8 mouse cellular contexts compared by ENCODE assay signal in the genomic region with DNA sequence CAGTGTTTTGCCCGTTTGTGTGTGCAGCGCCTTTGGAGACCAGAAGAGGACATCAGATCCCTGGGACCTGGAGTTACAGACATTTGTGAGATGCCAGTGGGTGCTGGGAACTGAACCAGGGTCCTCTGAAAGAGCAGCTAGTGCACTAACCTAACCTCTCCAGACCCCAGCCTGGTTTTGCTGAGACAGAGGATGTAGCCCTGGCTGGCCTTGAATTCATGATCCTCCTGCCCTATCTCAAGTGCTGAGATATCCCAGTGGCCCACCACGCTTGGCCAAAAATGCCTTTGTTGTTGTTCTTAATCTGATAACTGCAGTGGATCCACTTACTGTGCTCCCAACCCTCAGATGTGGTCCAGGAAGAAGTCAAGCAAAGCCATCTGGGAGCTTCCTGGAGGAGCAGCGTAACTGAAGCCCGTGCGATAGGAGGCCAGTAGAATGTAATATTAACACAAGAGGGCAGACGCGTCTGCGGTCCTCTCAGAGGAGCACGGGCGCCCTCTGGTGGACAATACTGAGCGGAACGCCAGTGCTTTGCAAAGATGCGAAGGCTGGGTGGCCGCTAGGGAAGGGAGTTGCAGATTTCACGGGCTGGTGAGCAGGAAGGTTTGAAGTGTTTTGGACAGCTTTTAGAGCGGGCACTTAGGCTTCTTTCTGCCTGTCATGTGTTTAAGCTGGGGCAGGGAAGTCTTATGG.
DNase-seq lines count a peak whose midpoint lies in the region; ATAC-seq and TF ChIP-seq lines count a peak whose summit lies in the region.

No protein-coding gene starts in this region.

- H3K27ac ChIP-seq in gastrocnemius, adult 2 months = no peak overlapping the region
- no peak overlapping the region for H3K27ac ChIP-seq in hindbrain, postnatal 0 days

- peak; percentile 87 for ATAC-seq in hindbrain, postnatal 0 days
- peak; percentile 89 for ATAC-seq in megakaryocyte, adult 5-6 weeks (ENCODE audit: poor library complexity, severe bottlenecking)

- no peak; the same call in 1 of the 2 replicates for TF ChIP-seq CTCF in gastrocnemius, adult 2 months (IDR thresholded peaks at IDR 0.05)
- TF ChIP-seq CTCF in hindbrain, postnatal 0 days (IDR thresholded peaks at IDR 0.05; ENCODE audit: low read depth) = peak; percentile 100

- no peak overlapping the region for H3K9ac ChIP-seq in hindbrain, postnatal 0 days (replicated peaks; ENCODE audit: low read length)

- H3K4me3 ChIP-seq in gastrocnemius, adult 2 months = peak overlapping the region; percentile 4; the same call in 1 of the 2 replicates
- no peak overlapping the region for H3K4me3 ChIP-seq in hindbrain, postnatal 0 days (ENCODE audit: low read length)

- intact Hi-C loops in gastrocnemius, adult 2 months (cut with DNase I) = no loop called here

- no peaks in the 10 kb centered on the region for H3K9me3 ChIP-seq in hindbrain, postnatal 0 days (ENCODE audit: low read length)

- H3K36me3 ChIP-seq in hindbrain, postnatal 0 days (ENCODE audit: insufficient read depth, low read length) = no peaks in the 10 kb centered on the region

- peak; percentile 89 for DNase-seq in T-cell, adult 2 months (ENCODE audit: low spot score)
- DNase-seq in cerebellum, postnatal 4 days (ENCODE audit: low spot score in 2 of 2) = peak; percentile 95
- DNase-seq in gastrocnemius, adult 2 months = peak; percentile 93
- DNase-seq in hindbrain, postnatal 0 days (ENCODE audit: low spot score) = peak; percentile 97
- peak; percentile 87 to 95 for DNase-seq in left cerebral cortex, adult 18-20 months (ENCODE audit: low spot score in 2 of 2)
- DNase-seq in right cerebral cortex, adult 18-20 months = peak; percentile 89
- DNase-seq in urinary bladder, adult 2 months (ENCODE audit: low spot score) = peak; percentile 66

- no peaks in the 10 kb centered on the region for H3K27me3 ChIP-seq in hindbrain, postnatal 0 days (ENCODE audit: insufficient read depth, low read length)

- no peak overlapping the region for H3K4me2 ChIP-seq in hindbrain, postnatal 0 days (ENCODE audit: low read depth, low read length)

- no peaks in the 10 kb centered on the region for H3K4me1 ChIP-seq in hindbrain, postnatal 0 days (ENCODE audit: insufficient read depth, low read length)

- 17% methylated on average over 17 of the region's 17 CpGs for WGBS in hindbrain, postnatal 0 days
